Mouse (Mus musculus): ENCODE results near the gene Ubc. TPM values are rescaled to one million over a fixed set of nuclear protein-coding genes. Genes with fewer than 3 reads are reported as not detected.

Ubc gene
- polyA plus RNA-seq, 1 experiment from 2014 or later, result 1,133 TPM

DNA sequence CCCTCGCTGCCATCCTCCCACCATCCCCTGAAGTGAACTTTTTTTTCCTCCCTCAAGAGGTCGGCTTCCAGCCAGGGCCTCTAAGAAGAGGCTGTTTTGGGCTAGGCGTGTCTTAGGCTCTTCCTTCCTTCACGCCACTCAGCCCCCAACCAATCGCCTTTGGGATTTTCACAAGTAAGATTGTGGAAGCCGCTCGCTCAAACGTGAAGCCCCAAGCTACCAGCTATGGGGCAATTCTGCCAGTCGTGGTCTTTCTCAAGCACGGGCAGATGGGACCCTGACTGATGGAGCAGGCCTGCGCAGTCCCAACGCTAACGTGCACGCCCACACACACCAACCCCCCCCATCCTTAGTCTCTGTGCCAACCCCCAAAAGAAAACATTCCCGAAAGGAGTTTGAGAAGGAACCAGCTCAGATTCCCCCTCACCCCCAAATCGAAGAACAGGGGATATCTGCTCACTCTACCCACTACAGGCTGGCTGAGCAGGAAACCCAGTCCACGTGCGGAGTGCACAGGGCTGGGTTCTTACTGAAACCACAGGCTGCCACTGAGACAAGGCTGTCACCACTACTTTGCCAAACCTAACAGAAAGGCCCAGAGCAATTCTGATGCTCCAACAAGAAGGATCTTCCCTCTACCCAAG, 50.8 kb downstream of the Ubc start:
- Histone ChIP-seq H3K27ac (peak overlapping the region; percentile 51), H3K36me3 (no peaks in the 10 kb centered on the region), H3K9ac (peak overlapping the region; percentile 50; the same call in 1 of the 2 replicates), H3K4me3 (peak overlapping the region; percentile 74), H3K27me3 (no peaks in the 10 kb centered on the region), H3K9me3 (no peaks in the 10 kb centered on the region), H3K4me2 (peak overlapping the region; percentile 94), H3K4me1 (peaks cover 23% of the 10 kb centered on the region)
- ATAC-seq (ENCODE audit: insufficient number of reproducible peaks, low FRiP score, low TSS enrichment, low read depth), result no peak
- WGBS, result 12% methylated on average over 18 of the region's 18 CpGs

- Histone ChIP-seq H3K9me3 (no peaks in the 10 kb centered on the region), H3K4me1 (peaks cover 30% of the 10 kb centered on the region), H3K36me3 (no peaks in the 10 kb centered on the region), H3K4me2 (no peak overlapping the region), H3K4me3 (no peak overlapping the region), H3K9ac (no peak overlapping the region), H3K27ac (no peak overlapping the region), H3K27me3 (no peaks in the 10 kb centered on the region)
- no peak for ATAC-seq (ENCODE audit: insufficient number of reproducible peaks, low FRiP score, low TSS enrichment, low read depth)
- WGBS, result 88% methylated on average over 7 of the region's 7 CpGs
Measured at GRCm38 (mm10) chr5:125337526-125337925, 52.5 kb downstream of the Ubc start.

DNA sequence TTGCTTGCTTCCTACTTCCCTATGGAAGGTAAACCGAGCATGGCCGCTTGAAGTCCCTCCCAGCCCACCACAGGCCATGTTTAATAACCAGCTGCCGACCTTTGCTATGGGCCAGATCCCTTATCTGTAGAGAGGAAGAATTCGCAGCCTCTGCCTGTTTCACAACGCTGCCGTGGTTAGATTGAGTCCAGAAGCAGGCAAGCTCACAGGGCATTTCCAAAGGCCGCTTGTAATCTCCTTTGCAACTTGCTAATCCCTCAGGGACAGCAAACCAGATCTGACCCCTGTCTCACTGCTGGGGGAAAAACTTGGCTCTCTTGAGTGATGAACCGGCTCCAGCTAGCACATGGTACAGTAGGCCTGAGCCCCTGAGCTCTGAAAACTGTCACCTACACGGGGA, 53.0 kb downstream of the Ubc start:
- Histone ChIP-seq H3K4me3 (no peak overlapping the region), H3K9ac (no peak overlapping the region), H3K9me3 (no peaks in the 10 kb centered on the region), H3K4me2 (no peak overlapping the region), H3K4me1 (peaks cover 34% of the 10 kb centered on the region), H3K36me3 (no peaks in the 10 kb centered on the region), H3K27me3 (no peaks in the 10 kb centered on the region), H3K27ac (no peak overlapping the region)
- ATAC-seq (ENCODE audit: insufficient number of reproducible peaks, low FRiP score, low TSS enrichment, low read depth), result no peak
- WGBS, result 48% methylated on average over 9 of the region's 9 CpGs

Other genes starting within 250 kb of the Ubc start
- gene Ncor2, start 211.0 kb downstream of the Ubc start, polyA plus RNA-seq (2015; fragmentation: Nextera tagmentation; extraction: Ambion mirVana), result 32.7 and 34.1 TPM in 2 replicates
- 57.2 and 65.1 TPM in 2 replicates for gene Scarb1, start 49.1 kb downstream of the Ubc start, polyA plus RNA-seq (2015; fragmentation: Nextera tagmentation; extraction: Ambion mirVana)
- gene Gm10382, start 880 bp downstream of the Ubc start, polyA plus RNA-seq (2015; fragmentation: Nextera tagmentation; extraction: Ambion mirVana), result 0.14 and 0.32 TPM in 2 replicates
- 9.0 and 9.2 TPM in 2 replicates for gene Dhx37, start 43.9 kb upstream of the Ubc start, polyA plus RNA-seq (2015; fragmentation: Nextera tagmentation; extraction: Ambion mirVana)
- 32.4 and 33.0 TPM in 2 replicates for gene Bri3bp, start 51.4 kb upstream of the Ubc start, polyA plus RNA-seq (2015; fragmentation: Nextera tagmentation; extraction: Ambion mirVana)
- gene Aacs, start 85.6 kb upstream of the Ubc start, polyA plus RNA-seq (2015; fragmentation: Nextera tagmentation; extraction: Ambion mirVana), result 50.5 and 53.2 TPM in 2 replicates
- gene Tmem132b, start 141.6 kb upstream of the Ubc start, polyA plus RNA-seq (2015; fragmentation: Nextera tagmentation; extraction: Ambion mirVana), result 0.22 and 0.31 TPM in 2 replicates

Measured in limb, embryonic 15.5 days (tissue).